Mouse (Mus musculus) layer of hippocampus, adult 2 months (tissue): Measurements from ENCODE around the gene Timm17b. TPM values are rescaled to one million over a fixed set of nuclear protein-coding genes. Genes with fewer than 3 reads are reported as not detected.

Experiments
- DNase-seq, 2 experiments: peaks; one replicate each; pipeline ENCODE4 v3.0.0; 2022; ENCODE audit warnings: low spot score in 2 of 2
- H3K27ac ChIP-seq: fragments of 200-600 bp; 2 replicates; pipeline ENCODE4 v1.8.1; 2022
- H3K4me3 ChIP-seq: fragments of 200-600 bp; 2 replicates; pipeline ENCODE4 v1.8.1; 2022; ENCODE audit warnings: mild to moderate bottlenecking
- CTCF ChIP-seq: fragments of 200-600 bp; conservative IDR thresholded peaks from 2 replicates; pipeline ENCODE4 v1.8.1; 2022; ENCODE audit warnings: antibody characterized with exemption, mild to moderate bottlenecking, moderate library complexity
- total RNA-seq, 2 experiments: library from RNA; stranded (reverse); gene quantifications; 2 replicates each; pipeline ENCODE4 v1.2.3; 2021

Timm17b gene
- total RNA-seq, 2 experiments from 2014 or later, result 21.4 to 26.3 TPM

DNA sequence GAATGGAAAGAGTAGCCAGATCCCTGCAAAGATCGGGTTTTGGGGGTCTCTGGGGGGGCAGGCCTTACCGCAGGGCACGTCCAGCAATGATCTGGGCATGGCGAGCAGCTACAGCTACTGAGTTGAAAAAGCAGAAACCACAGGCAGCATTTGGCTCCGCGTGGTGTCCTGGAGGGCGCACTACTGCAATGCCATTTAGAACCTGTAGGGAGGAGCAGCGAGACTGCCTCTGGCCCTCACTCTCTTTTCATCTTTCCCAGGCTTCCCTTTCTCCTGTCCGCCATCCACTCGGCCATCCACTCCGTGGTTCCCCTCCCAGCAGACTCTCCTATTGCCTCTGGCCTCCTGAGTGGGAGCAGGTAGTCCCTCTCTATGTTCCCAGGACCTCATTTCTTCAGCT lies 37.7 kb downstream of the Timm17b start:
- peak; percentile 52 for TF ChIP-seq CTCF
- no peak for DNase-seq
- no peak overlapping the region for H3K4me3 ChIP-seq
- no peak overlapping the region for H3K27ac ChIP-seq

DNA sequence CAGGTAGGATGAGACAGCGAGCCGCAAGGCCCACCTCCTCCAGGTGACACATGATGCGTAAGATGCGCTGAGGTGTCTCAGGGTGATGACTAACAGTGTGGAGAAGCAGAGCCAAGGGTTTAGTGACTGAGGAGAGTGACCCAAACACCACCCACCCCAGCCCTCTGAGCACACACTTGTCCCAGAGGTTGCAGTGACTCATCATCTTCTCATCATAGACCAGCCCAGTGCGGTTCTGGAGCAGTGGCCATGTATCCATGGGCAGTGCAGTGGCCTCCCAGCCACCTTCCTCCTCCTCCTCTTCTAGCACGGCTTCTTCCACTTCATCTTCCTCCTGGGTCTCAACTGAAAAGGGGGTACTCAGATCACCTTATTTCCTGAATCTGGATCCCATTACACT lies 38.5 kb downstream of the Timm17b start:
- Histone ChIP-seq H3K27ac (no peak overlapping the region), H3K4me3 (no peak overlapping the region)
- TF ChIP-seq CTCF, result no peak
- DNase-seq, result no peak

- H3K27ac ChIP-seq, result no peak overlapping the region
- H3K4me3 ChIP-seq, result no peak overlapping the region
- TF ChIP-seq CTCF, result no peak
- no peak for DNase-seq
Measured at GRCm38 (mm10) chrX:7945618-7946017, 46.5 kb downstream of the Timm17b start.

DNA sequence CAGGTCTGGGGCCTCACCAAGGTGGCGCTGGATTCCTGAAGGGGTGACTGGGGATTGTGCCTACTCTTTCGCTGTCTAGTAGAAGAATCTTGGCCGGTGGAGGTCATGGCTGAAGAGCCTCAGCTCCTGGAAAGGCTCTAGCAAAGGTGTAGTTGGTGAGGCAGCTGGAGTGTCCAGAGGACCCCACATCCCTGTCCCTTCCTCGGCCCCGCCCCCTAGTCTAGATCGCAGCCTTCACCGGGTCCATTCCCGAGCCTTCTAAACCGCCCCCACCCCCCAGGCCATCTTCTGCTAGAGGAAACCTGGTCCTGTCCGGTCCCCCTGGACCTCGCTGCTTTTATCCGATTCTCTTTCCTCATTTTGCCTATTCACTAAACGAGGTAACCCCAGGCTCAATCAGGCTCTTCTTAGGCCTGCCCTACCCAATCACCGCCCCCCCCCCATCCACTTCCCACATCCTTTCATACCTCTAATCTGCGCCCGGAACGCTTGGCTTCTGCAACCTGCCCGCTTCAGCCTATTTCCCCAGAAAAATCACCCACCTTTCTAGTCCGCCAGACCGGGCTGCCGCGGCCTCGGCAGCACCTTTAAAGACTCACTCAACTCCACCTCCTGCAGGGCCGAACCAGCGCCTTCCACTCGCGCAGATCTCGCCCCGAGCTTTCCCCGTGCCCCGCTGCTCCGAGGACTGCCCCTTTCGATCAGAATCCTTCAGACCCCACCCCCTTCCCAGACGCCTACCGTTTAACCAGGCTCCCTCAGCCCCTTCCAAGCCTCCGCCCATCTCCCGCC lies 48.1 kb downstream of the Timm17b start, which contains the start of gene Hdac6:
TSS of gene Hdac6 (minus strand) at position 782 of the 792 bp plus-strand sequence.
- no peak for TF ChIP-seq CTCF
- no peak for DNase-seq
- Histone ChIP-seq H3K27ac (peak within 1 kb of the TSS; percentile 85), H3K4me3 (peak within 1 kb of the TSS; percentile 62)

DNA sequence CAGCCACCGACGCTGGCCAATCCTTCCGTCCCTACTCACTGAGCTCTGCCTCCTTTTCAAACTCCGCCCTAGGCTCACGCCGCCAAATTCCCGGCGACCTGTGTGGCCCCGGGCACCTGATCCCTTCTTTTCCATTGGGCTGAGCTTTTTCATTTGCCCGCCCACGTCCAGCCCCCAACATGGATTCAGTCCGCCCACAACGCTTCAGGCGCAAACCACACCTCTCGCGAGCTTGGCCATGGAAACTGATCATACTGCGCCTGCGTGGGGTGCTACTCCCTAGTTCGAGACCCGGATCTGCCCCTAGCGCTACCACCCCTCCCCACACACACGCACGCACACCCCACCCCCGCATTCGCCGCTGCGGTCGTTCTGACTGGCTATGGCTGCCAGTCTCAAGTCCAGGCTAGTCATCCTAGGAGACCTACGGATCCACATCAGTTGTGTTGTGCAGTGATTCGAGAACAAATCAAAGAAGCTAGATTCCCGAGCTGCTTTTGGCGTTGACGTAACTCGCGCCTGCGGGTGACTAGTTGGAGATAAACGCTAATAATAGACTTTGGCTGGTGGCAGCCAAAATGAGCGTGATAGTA lies 48.8 kb downstream of the Timm17b start:
- DNase-seq, result peak; percentile 90 to 96
- Histone ChIP-seq H3K27ac (peak overlapping the region; percentile 85), H3K4me3 (peak overlapping the region; percentile 51)
- TF ChIP-seq CTCF, result no peak

- no peak for TF ChIP-seq CTCF
Measured at GRCm38 (mm10) chrX:7950091-7950490, 50.9 kb downstream of the Timm17b start.

More at GRCm38 (mm10) chrX:7950091-7950490, 50.9 kb downstream of the Timm17b start:
- no peak for DNase-seq
- H3K27ac ChIP-seq, result no peak overlapping the region
- no peak overlapping the region for H3K4me3 ChIP-seq

Other genes with a start within 250 kb of the Timm17b start
- 1 to 10 TPM; 1.0 to 1.1 TPM for gene Prickle3, start 242.1 kb upstream of the Timm17b start, total RNA-seq
- 1 to 10 TPM; 4.9 to 5.4 TPM for gene Plp2, start 228.0 kb upstream of the Timm17b start, total RNA-seq
- gene Magix, start 218.1 kb upstream of the Timm17b start, total RNA-seq, result under 1 TPM; 0.31 to 0.52 TPM
- gene Gpkow, start 202.2 kb upstream of the Timm17b start, total RNA-seq, result 10 to 100 TPM; 32.6 to 40.6 TPM
- 10 to 100 TPM; 63.9 to 68.2 TPM for gene Wdr45, start 185.0 kb upstream of the Timm17b start, total RNA-seq
- gene Gm45208, start 177.1 kb upstream of the Timm17b start, total RNA-seq, result not detected
- gene Praf2, start 170.9 kb upstream of the Timm17b start, total RNA-seq, result 100 to 1,000 TPM in 1 of 2 experiments, 10 to 100 TPM in 1; 91.6 to 102 TPM
- 10 to 100 TPM; 14.7 to 20.6 TPM for gene Ccdc120, start 148.5 kb upstream of the Timm17b start, total RNA-seq
- gene Tfe3, start 136.8 kb upstream of the Timm17b start, total RNA-seq, result 10 to 100 TPM; 29.0 to 35.1 TPM
- 100 to 1,000 TPM; 105 to 108 TPM for gene Gripap1, start 109.6 kb upstream of the Timm17b start, total RNA-seq
- 1 to 10 TPM; 9.5 to 9.7 TPM for gene Kcnd1, start 77.1 kb upstream of the Timm17b start, total RNA-seq
- gene Otud5, start 58.0 kb upstream of the Timm17b start, total RNA-seq, result 10 to 100 TPM; 82.6 to 83.8 TPM
- gene Pim2, start 21.1 kb upstream of the Timm17b start, total RNA-seq, result 10 to 100 TPM; 53.0 to 54.6 TPM
- gene Slc35a2, start 15.3 kb upstream of the Timm17b start, total RNA-seq, result 10 to 100 TPM; 36.0 to 40.5 TPM
- gene Pqbp1, start 88 bp upstream of the Timm17b start, total RNA-seq, result 10 to 100 TPM; 83.6 to 92.9 TPM
- not detected for gene Gm10491, start 8.5 kb downstream of the Timm17b start, total RNA-seq
- not detected for gene Gm10490, start 10.2 kb downstream of the Timm17b start, total RNA-seq
- 100 to 1,000 TPM; 376 to 404 TPM for gene Pcsk1n, start 20.5 kb downstream of the Timm17b start, total RNA-seq
- not detected for gene Eras, start 29.2 kb downstream of the Timm17b start, total RNA-seq
- 10 to 100 TPM; 49.2 to 51.4 TPM for gene Hdac6, start 48.5 kb downstream of the Timm17b start, total RNA-seq
- not detected for gene Gata1, start 78.7 kb downstream of the Timm17b start, total RNA-seq
- gene Glod5, start 119.1 kb downstream of the Timm17b start, total RNA-seq, result under 1 TPM in 1 of 2 experiments, not detected in 1; 0.59 TPM
- gene Suv39h1, start 175.4 kb downstream of the Timm17b start, total RNA-seq, result 10 to 100 TPM; 20.2 to 20.3 TPM
- gene Was, start 191.1 kb downstream of the Timm17b start, total RNA-seq, result 1 to 10 TPM in 1 of 2 experiments, under 1 TPM in 1; 0.98 to 2.0 TPM
- gene Wdr13, start 233.5 kb downstream of the Timm17b start, total RNA-seq, result 100 to 1,000 TPM; 208 to 235 TPM
- gene Rbm3, start 246.5 kb downstream of the Timm17b start, total RNA-seq, result 100 to 1,000 TPM; 111 to 133 TPM